Mouse (Mus musculus) bone marrow macrophage, adult 2 months (primary cell): ENCODE data around the gene Ppif. TPM values are rescaled to one million over a fixed set of nuclear protein-coding genes. Genes with fewer than 3 reads are reported as not detected.

ENCODE experiments used
- H3K27ac ChIP-seq: 2 replicates; pipeline ENCODE4 v1.5.1; 2012; ENCODE audit warnings: low read depth, low read length; ENCODE audit not compliant: insufficient read depth
- H3K4me1 ChIP-seq: 2 replicates; pipeline ENCODE4 v1.6.1; 2012; ENCODE audit warnings: low read length; ENCODE audit not compliant: control insufficient read depth, insufficient read depth
- H3K4me3 ChIP-seq: 2 replicates; pipeline ENCODE4 v1.5.1; 2012; ENCODE audit warnings: mild to moderate bottlenecking, low read length, moderate library complexity; ENCODE audit not compliant: insufficient read depth
- CTCF ChIP-seq: IDR thresholded peaks from 2 replicates; pipeline ENCODE4 v1.5.1; 2012; ENCODE audit warnings: low read depth, mild to moderate bottlenecking, low read length, moderate library complexity
- POLR2A ChIP-seq: IDR thresholded peaks from 2 replicates; pipeline ENCODE4 v1.6.1; 2012; ENCODE audit warnings: mild to moderate bottlenecking, low read depth, low read length, borderline replicate concordance
- polyA plus RNA-seq: library from polyadenylated mRNA; stranded (reverse); fragments of >200 nt; gene quantifications from 2 replicates; pipeline ENCODE4 v1.2.4, GENCODE M21; 2012; ENCODE audit not compliant: missing spikeins, insufficient read depth, insufficient read length

The Ppif gene
- polyA plus RNA-seq, 1 experiment: 6.0 TPM

DNA sequence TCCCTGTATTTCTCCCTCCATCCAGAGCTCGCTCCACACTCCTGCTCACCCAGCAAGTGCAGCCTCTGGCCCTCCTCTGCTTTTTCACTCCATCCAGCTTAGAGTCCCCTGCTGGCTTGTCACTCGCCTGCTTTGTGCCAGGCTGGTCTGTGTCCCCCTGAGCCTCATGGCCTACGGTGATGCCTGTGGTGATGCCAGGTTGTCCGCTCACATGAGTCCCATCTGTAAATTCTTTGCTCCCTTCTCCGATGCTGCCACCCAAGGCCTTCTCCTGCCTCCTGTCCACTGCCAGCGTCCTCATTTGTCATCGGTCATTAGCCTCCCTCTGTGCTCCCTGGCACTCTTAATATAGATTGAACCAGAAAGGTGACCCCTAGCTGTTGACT is 29.7 kb upstream of the Ppif start:
- TF ChIP-seq POLR2A (no peak), CTCF (no peak)
- H3K4me1 ChIP-seq: peaks cover 28% of the 10 kb centered on the region
- H3K4me3 ChIP-seq: no peak overlapping the region
- H3K27ac ChIP-seq: 0 out of 2 replicates have a peak overlapping the region, but pooled peaks have one; percentile 7

DNA sequence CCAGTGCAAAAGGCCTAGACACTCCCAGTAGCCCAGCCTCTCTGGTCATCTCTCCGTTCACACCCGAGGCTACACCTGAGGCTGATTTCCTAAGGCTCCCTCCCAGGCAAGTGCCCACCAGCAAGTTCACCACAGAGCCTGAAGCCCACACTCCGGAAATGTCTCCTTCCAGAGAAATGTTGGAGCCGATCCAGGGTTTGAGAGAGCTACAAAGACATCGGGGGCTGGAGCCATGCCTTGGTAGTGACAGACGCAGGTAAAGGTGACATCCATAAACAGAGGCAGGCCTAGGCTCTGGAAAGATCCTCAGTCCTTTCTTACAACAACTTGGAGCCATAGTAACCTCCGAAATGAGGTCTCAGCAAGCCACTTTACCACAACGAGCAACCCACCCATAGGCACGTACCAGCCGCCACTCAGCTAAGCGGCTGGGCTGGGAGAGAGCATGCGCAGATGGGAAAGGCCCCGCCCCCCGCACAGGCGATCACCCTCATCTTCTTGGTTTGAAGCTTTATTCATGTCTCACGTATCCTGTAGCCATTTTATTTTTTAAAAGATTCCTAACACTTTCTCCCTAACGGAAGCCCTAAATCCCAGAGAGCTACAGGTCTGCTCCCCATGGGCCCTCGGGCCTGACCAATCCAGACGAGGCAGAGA is 28.5 kb upstream of the Ppif start:
- Histone ChIP-seq H3K4me3 (no peak overlapping the region), H3K4me1 (peaks cover 21% of the 10 kb centered on the region), H3K27ac (no peak overlapping the region)
- TF ChIP-seq CTCF: no peak
- no peak for TF ChIP-seq POLR2A

DNA sequence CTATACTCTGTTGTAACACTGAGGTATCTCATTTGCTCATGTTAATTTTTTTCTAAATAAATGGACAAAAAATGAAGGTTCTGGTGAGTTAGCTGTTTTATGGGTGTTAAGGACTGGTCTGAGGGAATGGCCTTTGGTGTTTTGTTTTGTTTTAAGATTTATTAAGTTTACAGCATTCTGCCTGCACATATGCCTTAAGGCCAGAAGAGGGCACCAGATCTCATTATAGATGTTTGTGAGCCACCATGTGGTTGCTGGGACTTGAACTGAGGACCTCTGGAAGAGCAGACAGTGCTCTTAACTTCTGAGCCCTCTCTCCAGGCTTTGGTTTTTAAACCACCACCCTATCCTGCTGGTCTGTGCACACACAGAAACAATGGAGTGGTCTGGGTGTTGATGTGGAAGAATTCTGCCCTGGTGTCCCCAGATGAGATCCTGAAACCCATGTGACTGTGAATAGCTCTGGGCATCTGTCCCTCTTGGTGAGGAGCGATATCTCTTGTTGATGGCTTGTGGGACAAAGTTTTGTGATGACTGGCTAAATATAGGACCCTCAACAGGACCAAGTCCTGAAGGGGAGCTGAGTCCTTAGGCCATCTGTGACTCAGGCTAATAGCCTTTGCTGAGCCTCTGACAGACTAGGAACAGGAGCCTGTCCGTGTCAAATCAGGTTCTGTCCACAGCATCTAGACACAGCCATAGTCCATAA is 27.1 kb upstream of the Ppif start:
- no peak for TF ChIP-seq CTCF
- no peak for TF ChIP-seq POLR2A
- H3K4me3 ChIP-seq: no peak overlapping the region
- H3K4me1 ChIP-seq: peaks cover 20% of the 10 kb centered on the region
- no peak overlapping the region for H3K27ac ChIP-seq

DNA sequence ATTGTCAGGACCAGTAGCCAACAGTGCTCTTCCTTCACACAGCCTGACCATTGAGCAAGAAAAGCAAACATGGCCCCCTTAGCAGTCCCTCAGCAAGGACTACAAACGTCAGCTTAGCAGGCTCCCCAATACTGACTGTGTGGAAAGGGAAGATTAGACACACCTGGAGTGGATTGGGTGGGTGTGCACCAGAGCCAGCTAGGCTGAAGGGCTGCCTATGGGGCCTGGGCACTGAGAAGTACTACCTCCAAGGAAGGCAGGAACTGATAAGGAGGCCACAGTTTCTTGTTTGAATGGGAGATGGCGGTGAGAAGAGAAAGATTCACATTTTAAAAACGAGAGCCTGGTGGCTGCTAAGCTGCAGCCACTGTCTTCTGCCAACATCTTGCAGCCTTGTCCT is 26.4 kb upstream of the Ppif start:
- Histone ChIP-seq H3K4me3 (no peak overlapping the region), H3K4me1 (peaks cover 15% of the 10 kb centered on the region), H3K27ac (no peak overlapping the region)
- TF ChIP-seq POLR2A (no peak), CTCF (no peak)

DNA sequence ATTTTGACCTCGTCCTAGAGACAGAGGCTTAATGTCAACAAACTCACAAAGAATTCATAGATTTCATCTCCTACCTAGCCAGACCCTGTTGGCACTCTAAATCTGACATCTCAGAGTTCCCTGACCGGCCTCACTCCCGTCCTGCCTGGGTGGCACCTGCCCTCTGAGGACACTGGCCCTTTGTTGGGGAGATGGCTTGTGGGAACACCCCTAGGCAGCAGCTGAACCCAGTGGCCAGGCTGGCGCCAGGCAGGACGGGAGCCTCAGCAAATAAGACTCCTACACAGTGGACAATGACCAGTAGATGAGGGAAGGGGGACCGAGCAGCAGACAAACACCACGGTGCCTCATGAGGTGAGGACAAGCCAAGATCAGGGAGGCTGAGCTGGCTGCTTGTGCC is 14.3 kb upstream of the Ppif start:
- H3K4me1 ChIP-seq: peaks cover 9% of the 10 kb centered on the region

DNA sequence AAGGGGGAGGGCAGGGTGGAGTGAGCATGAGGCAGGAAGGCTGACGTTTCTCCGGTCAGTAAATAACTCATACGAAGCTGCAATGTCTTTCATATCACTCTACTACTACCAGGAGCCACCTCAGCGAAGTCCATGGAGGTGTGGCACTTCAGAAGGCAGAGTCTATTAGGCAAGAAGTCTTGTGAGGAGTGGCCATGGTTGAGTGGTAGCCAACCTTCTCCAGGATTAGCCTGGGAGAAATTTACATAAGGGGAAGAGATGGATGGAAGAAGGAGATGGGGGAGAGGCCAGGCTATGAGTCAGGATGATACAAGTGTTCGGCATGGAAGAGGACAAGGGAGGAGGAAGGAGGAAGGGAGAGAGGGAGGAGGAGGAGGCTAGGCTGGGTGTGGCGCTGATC is 11.9 kb upstream of the Ppif start:
- peaks cover 9% of the 10 kb centered on the region for H3K4me1 ChIP-seq
- no peak overlapping the region for H3K27ac ChIP-seq
- H3K4me3 ChIP-seq: no peak overlapping the region
- TF ChIP-seq POLR2A (no peak), CTCF (no peak)

More for the DNA sequence above, 14.3 kb upstream of the Ppif start:
- TF ChIP-seq POLR2A: no peak
- TF ChIP-seq CTCF: no peak
- Histone ChIP-seq H3K27ac (no peak overlapping the region), H3K4me3 (no peak overlapping the region)

DNA sequence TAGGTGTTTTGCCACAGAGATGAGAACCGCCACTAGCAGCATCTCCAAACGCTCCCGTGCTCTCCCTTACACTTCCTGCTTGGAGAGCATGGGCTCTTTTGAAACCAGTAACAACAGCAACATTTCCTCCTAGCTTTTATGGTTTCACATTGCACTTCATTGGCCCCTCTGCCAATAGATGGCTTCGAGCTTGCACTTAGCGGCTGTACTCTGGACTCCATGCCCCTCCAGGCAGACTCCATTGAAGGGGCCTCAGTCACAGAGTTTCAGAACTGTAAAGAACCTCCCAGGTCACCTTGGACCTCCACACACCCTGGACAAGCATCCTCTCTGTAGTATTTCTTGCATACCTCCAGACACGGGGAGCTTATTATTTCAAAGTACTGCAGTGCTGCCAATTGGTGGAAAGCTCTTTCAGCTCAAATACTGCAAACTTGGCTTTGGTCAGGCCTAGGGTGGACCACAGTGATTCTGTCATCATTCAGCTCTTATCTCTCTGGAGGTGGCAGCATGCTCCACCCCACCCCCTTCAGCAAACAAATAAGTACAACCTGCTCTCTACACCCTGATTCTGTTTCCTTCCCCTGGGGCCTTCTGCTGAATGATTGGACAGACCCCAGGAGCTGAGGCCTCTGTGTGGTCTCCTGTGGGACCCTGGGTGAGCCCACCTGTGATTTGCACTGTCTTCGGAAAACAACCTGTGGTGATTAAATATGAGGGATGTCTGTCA is 7.6 kb upstream of the Ppif start:
- TF ChIP-seq POLR2A (no peak), CTCF (no peak)
- Histone ChIP-seq H3K4me3 (no peak overlapping the region), H3K27ac (no peak overlapping the region), H3K4me1 (peaks cover 4% of the 10 kb centered on the region; the same call in 1 of the 2 replicates)

DNA sequence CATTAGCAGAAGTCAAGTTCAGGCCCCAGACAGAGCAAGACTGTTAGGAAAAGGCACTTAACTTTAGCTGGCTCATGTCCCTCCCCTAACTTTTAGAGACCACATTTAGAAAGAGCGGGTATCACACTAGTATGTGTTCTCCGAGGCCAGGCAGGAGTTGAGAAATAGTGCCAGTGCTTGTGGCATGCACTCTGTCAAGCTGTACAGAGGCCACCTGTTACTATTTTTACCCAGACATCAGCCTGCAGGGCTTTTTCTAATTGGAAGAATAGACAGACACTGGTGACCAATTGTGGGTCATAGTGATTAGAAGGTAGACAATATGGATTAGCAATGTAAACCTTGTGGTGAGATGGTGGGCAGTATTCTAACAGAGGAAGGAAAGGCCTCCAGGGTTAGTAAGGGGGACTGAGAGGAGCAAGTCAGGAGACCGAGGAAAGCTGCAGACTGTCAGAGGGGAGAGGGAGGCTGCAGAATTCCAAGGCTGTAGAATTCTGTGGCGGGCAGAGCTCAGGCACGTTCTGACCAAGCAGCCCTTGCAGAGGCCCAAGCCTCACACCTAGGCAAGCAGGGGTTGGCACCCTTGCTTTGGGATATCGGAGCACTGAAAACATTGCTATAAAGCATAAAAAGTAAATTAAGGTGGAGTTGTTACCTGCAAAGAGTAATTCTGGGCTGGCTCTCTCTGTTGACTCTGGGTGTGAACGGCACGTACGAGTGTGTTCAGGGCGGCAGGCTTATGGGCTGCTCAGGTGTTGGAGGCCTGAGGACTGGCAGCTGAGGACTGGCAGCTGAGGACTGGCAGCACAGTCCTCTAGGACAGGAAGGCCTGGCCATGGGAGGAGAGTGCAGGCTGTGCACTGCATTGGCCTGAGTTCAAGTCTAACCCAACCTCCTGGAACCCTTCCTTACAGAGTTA is 6.7 kb upstream of the Ppif start:
- no peak for TF ChIP-seq POLR2A
- TF ChIP-seq CTCF: no peak
- no peak overlapping the region for H3K4me3 ChIP-seq
- peaks cover under 1% of the 10 kb centered on the region; the same call in 1 of the 2 replicates for H3K4me1 ChIP-seq
- H3K27ac ChIP-seq: no peak overlapping the region

DNA sequence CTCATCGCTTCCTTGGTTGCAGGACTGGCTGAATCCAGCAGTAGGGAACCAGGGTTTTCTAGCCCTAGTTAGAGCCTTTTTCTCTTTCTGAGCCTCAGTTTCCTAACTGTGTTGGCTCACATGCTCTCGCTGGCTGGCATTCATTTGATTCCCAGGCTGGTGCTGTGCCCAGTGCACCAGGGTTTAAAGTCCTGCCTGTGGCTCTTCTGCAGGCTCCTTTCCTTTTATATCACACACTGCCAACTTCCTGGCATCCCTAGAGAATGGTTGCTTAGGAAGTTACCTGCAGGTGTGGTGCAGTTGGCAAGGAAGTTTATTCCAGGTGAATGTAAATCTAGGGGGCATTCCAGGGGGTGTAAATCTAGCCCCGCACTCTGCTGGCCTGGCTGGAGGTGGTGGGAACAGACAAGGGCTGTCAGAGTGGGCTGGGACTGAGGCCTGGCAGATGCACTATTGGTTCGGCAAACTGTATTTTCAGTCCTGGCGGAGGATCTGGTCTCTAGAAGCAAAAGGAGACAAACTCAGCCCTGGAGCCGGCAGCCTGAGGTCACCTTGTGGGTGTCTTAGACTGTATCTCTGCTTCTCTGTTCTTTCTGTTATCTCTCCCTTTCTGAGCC is 575 bp upstream of the Ppif start:
- Histone ChIP-seq H3K4me3 (no peak overlapping the region; the same call in 1 of the 2 replicates), H3K4me1 (peaks cover 10% of the 10 kb centered on the region), H3K27ac (no peak overlapping the region)
- TF ChIP-seq POLR2A (no peak), CTCF (no peak)
